Mouse (Mus musculus) T-helper 17 cell (primary cell): ENCODE measurements around the gene Hsf4.

Experiments
- in situ Hi-C, 2 experiments: fragments of 300-600 bp; cut with MboI, MseI; formaldehyde crosslinking; loops; 1 replicate in 1 of 2; 2 replicates in 1 of 2; pipeline ENCODE4 v1.15.1; 2025; ENCODE audit warnings: high pct_unique_total_duplicates in 2 of 2

Gene Hsf4

GRCm38 (mm10) chr8:105303396-105303795 is 33.8 kb downstream of the Hsf4 start:
- in situ Hi-C loops = no loop called here

- in situ Hi-C loops = no loop called here
These were observed 34.3 kb downstream of the Hsf4 start for GRCm38 (mm10) chr8:105303874-105304273.

- in situ Hi-C loops = no loop called here
These were observed 35.0 kb downstream of the Hsf4 start for GRCm38 (mm10) chr8:105304325-105305210.

GRCm38 (mm10) chr8:105305211-105306145 is 35.9 kb downstream of the Hsf4 start, which contains the start of gene Elmo3:
Elmo3 (plus strand) TSS chr8:105305601.
- in situ Hi-C loops = no loop called here

GRCm38 (mm10) chr8:105306146-105306691 is 36.6 kb downstream of the Hsf4 start:
- in situ Hi-C loops = no loop called here

- in situ Hi-C loops = no loop called here
These were observed 38.1 kb downstream of the Hsf4 start for GRCm38 (mm10) chr8:105307670-105308069.

GRCm38 (mm10) chr8:105308428-105308827 is 38.8 kb downstream of the Hsf4 start:
- in situ Hi-C loops = no loop called here

- in situ Hi-C loops = no loop called here
These were observed 39.7 kb downstream of the Hsf4 start for GRCm38 (mm10) chr8:105309142-105309847.

GRCm38 (mm10) chr8:105310118-105310517 is 40.5 kb downstream of the Hsf4 start:
- in situ Hi-C loops = no loop called here

GRCm38 (mm10) chr8:105311718-105312117 is 42.1 kb downstream of the Hsf4 start:
- in situ Hi-C loops = no loop called here

- in situ Hi-C loops = no loop called here
These were observed 43.4 kb downstream of the Hsf4 start for GRCm38 (mm10) chr8:105312891-105313481.

- in situ Hi-C loops = no loop called here
These were observed 44.2 kb downstream of the Hsf4 start for GRCm38 (mm10) chr8:105313622-105314402.

GRCm38 (mm10) chr8:105315073-105315769 is 45.6 kb downstream of the Hsf4 start:
- in situ Hi-C loops = no loop called here

GRCm38 (mm10) chr8:105317941-105318340 is 48.3 kb downstream of the Hsf4 start:
- in situ Hi-C loops = no loop called here

GRCm38 (mm10) chr8:105318662-105319190 is 49.1 kb downstream of the Hsf4 start:
- in situ Hi-C loops = no loop called here

GRCm38 (mm10) chr8:105323183-105323582 is 53.6 kb downstream of the Hsf4 start:
- in situ Hi-C loops = no loop called here
